Mouse (Mus musculus) spleen, adult 2 months (tissue): ENCODE data around the gene Rps2. TPM values are rescaled to one million over a fixed set of nuclear protein-coding genes. Genes with fewer than 3 reads are reported as not detected.

Experiments
- DNase-seq, 2 experiments: peaks; one replicate each; pipeline versions ENCODE4 v3.0.0 to v3.0.0-alpha.2; 2012 to 2021; ENCODE audit warnings: low spot score in 2 of 2, low read depth in 1 of 2
- H3K27ac ChIP-seq: fragments of 200-500 bp; 2 replicates; pipeline ENCODE4 v1.5.1; 2012; ENCODE audit warnings: low read length, inconsistent platforms; ENCODE audit not compliant: insufficient read depth
- H3K27me3 ChIP-seq: fragments of 200-500 bp; 2 replicates; pipeline ENCODE4 v1.6.1; 2012; ENCODE audit warnings: mild to moderate bottlenecking, moderate library complexity, low read length, inconsistent platforms; ENCODE audit not compliant: control insufficient read depth, insufficient read depth
- H3K36me3 ChIP-seq: fragments of 200-500 bp; 2 replicates; pipeline ENCODE4 v1.6.1; 2012; ENCODE audit warnings: mild to moderate bottlenecking, low read length, inconsistent platforms; ENCODE audit not compliant: control insufficient read depth, insufficient read depth
- H3K4me1 ChIP-seq: fragments of 200-500 bp; 2 replicates; pipeline ENCODE4 v1.6.1; 2011; ENCODE audit warnings: inconsistent platforms; ENCODE audit not compliant: control insufficient read depth, insufficient read depth, insufficient read length
- H3K4me3 ChIP-seq: fragments of 200-500 bp; 2 replicates; pipeline ENCODE4 v1.5.1; 2011; ENCODE audit warnings: mild to moderate bottlenecking, inconsistent platforms; ENCODE audit not compliant: insufficient read depth, insufficient read length; ENCODE audit errors: extremely low read depth
- CTCF ChIP-seq: fragments of 200-500 bp; IDR thresholded peaks from 2 replicates; pipeline ENCODE4 v1.5.1; 2011; ENCODE audit warnings: mild to moderate bottlenecking, inconsistent platforms; ENCODE audit not compliant: insufficient read depth, insufficient read length, insufficient replicate concordance; ENCODE audit errors: extremely low read depth
- POLR2A ChIP-seq: fragments of 200-500 bp; IDR thresholded peaks from 2 replicates; pipeline ENCODE4 v1.6.1; 2011; ENCODE audit warnings: low read depth, low read length, inconsistent platforms
- WGBS: fragments of 180-500 bp; shearing (Covaris S2); methylation state at CpG from one replicate; pipeline ENCODE4 v1.1.7; 2018; 5-methylcytosine and 5-hydroxymethylcytosine counted together
- polyA plus RNA-seq: library from polyadenylated mRNA; depleted of rRNA; stranded (reverse); fragments of >200 nt; gene quantifications from 2 replicates; pipeline ENCODE4 v1.2.3, GENCODE M21; 2012; rRNA removed

Rps2 gene
- polyA plus RNA-seq, 1 experiment, result 2,560 TPM

DNA sequence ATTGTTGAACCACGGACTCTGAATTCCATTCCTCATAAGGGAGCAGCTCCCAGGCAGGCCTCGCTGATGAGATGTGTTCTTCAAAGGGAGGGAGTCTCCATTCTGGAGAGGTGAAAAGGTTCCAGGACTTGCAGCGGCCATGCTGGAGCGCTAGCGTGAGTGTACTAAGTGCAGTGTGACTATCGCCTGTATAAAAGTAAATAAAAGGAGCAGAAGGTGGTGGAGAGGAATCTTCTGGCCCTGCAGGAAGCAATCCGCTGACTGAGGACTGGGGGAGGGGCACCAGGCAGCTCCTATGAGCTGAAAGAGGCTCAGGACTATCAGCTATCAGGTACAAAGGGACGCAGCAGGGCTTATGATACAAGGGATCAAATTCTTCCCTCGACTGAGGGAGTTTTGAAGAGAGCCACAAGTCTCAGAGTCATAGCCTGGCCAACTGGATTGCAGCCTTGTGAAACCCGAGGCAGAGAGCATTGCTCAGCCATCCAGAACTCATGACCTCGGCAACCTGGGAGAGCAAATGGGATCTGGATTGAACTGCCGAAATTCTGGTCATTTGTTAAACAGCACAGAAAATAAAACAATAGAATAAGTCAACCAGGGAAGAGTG, 48.5 kb downstream of the Rps2 start:
- WGBS, result 47% methylated on average over 12 of the region's 12 CpGs
- H3K4me1 ChIP-seq, result peaks cover 2% of the 10 kb centered on the region; the same call in 1 of the 2 replicates
- H3K36me3 ChIP-seq, result no peaks in the 10 kb centered on the region
- H3K27me3 ChIP-seq, result peaks cover 3% of the 10 kb centered on the region
- no peak overlapping the region for H3K27ac ChIP-seq
- TF ChIP-seq POLR2A (no peak), CTCF (no peak)
- DNase-seq, result no peak
- no peak overlapping the region for H3K4me3 ChIP-seq

DNA sequence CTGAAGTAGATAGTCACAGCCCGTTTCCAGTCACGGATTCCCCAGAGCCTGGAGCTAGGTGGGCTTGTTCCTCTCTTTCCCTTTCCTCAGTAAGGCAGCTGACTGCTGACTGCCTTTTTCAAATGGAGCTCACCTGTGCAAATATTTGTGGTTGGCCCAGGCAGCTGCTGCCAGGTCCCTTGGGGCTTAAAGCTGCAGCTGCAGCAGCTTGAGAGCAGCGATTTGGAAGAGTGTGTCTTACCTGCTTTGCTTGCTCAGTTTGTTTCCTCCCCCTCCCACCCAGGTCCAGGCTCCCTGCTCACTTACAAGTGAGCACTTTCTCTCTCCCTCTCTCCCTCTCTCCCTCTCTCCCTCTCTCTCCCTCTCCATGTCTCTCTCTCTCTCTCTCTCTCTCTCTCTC, 51.2 kb downstream of the Rps2 start:
- no peak for DNase-seq
- 43% methylated on average over 3 of the region's 3 CpGs for WGBS
- TF ChIP-seq POLR2A (no peak), CTCF (no peak)
- peaks cover 2% of the 10 kb centered on the region; the same call in 1 of the 2 replicates for H3K4me1 ChIP-seq
- no peak overlapping the region for H3K4me3 ChIP-seq
- no peaks in the 10 kb centered on the region for H3K36me3 ChIP-seq
- H3K27ac ChIP-seq, result no peak overlapping the region
- H3K27me3 ChIP-seq, result peaks cover 2% of the 10 kb centered on the region; the same call in 1 of the 2 replicates

Other genes with a start within 250 kb of the Rps2 start
- gene E4f1, start 247.8 kb upstream of the Rps2 start, polyA plus RNA-seq, result 95.9 and 110 TPM in 2 replicates
- gene Pgp, start 247.7 kb upstream of the Rps2 start, polyA plus RNA-seq, result 31.6 and 51.3 TPM in 2 replicates
- gene Bricd5, start 244.2 kb upstream of the Rps2 start, polyA plus RNA-seq, result 1.5 and 1.9 TPM in 2 replicates
- 37.8 and 43.7 TPM in 2 replicates for gene Mlst8, start 239.0 kb upstream of the Rps2 start, polyA plus RNA-seq
- gene Caskin1, start 229.5 kb upstream of the Rps2 start, polyA plus RNA-seq, result 0.40 and 0.47 TPM in 2 replicates
- gene Traf7, start 190.2 kb upstream of the Rps2 start, polyA plus RNA-seq, result 182 and 213 TPM in 2 replicates
- 2.2 and 2.5 TPM in 2 replicates for gene Rab26, start 183.9 kb upstream of the Rps2 start, polyA plus RNA-seq
- gene Pkd1, start 168.3 kb upstream of the Rps2 start, polyA plus RNA-seq, result 70.8 and 73.9 TPM in 2 replicates
- gene Tsc2, start 85.5 kb upstream of the Rps2 start, polyA plus RNA-seq, result 86.1 and 90.2 TPM in 2 replicates
- gene Nthl1, start 85.4 kb upstream of the Rps2 start, polyA plus RNA-seq, result 7.1 and 8.1 TPM in 2 replicates
- 62.2 and 66.7 TPM in 2 replicates for gene Slc9a3r2, start 67.8 kb upstream of the Rps2 start, polyA plus RNA-seq
- 0.71 and 1.7 TPM in 2 replicates for gene Npw, start 59.7 kb upstream of the Rps2 start, polyA plus RNA-seq
- gene Zfp598, start 48.4 kb upstream of the Rps2 start, polyA plus RNA-seq, result 59.7 and 77.0 TPM in 2 replicates
- gene Syngr3, start 28.2 kb upstream of the Rps2 start, polyA plus RNA-seq, result 0.20 and 0.23 TPM in 2 replicates
- 13.8 and 26.7 TPM in 2 replicates for gene Gfer, start 22.0 kb upstream of the Rps2 start, polyA plus RNA-seq
- 6.8 and 7.5 TPM in 2 replicates for gene Noxo1, start 21.9 kb upstream of the Rps2 start, polyA plus RNA-seq
- 52.5 and 59.8 TPM in 2 replicates for gene Tbl3, start 10.5 kb upstream of the Rps2 start, polyA plus RNA-seq
- 0.41 and 0.86 TPM in 2 replicates for gene Rnf151, start 53 bp upstream of the Rps2 start, polyA plus RNA-seq
- gene Ndufb10, start 6.4 kb downstream of the Rps2 start, polyA plus RNA-seq, result 91.1 and 135 TPM in 2 replicates
- gene Rpl3l, start 9.7 kb downstream of the Rps2 start, polyA plus RNA-seq, result not detected in 2 replicates
- gene Msrb1, start 18.5 kb downstream of the Rps2 start, polyA plus RNA-seq, result 56.7 and 66.9 TPM in 2 replicates
- gene Hs3st6, start 34.9 kb downstream of the Rps2 start, polyA plus RNA-seq, result 0.42 and 0.45 TPM in 2 replicates
- not detected in 2 replicates for gene Meiob, start 86.2 kb downstream of the Rps2 start, polyA plus RNA-seq
- 142 and 147 TPM in 2 replicates for gene Hagh, start 122.0 kb downstream of the Rps2 start, polyA plus RNA-seq
- gene Fahd1, start 132.2 kb downstream of the Rps2 start, polyA plus RNA-seq, result 7.7 and 8.7 TPM in 2 replicates
- gene Igfals, start 147.9 kb downstream of the Rps2 start, polyA plus RNA-seq, result 1.1 and 1.9 TPM in 2 replicates
- 43.5 and 47.2 TPM in 2 replicates for gene Nubp2, start 168.2 kb downstream of the Rps2 start, polyA plus RNA-seq
- gene Spsb3, start 168.5 kb downstream of the Rps2 start, polyA plus RNA-seq, result 76.9 and 112 TPM in 2 replicates
- gene Eme2, start 177.0 kb downstream of the Rps2 start, polyA plus RNA-seq, result 35.2 and 45.9 TPM in 2 replicates
- 68.9 and 106 TPM in 2 replicates for gene Mrps34, start 177.0 kb downstream of the Rps2 start, polyA plus RNA-seq
- 45.3 and 54.4 TPM in 2 replicates for gene Nme3, start 178.4 kb downstream of the Rps2 start, polyA plus RNA-seq
- 127 and 135 TPM in 2 replicates for gene Mapk8ip3, start 218.9 kb downstream of the Rps2 start, polyA plus RNA-seq
- 8.6 and 10.5 TPM in 2 replicates for gene Jpt2, start 242.6 kb downstream of the Rps2 start, polyA plus RNA-seq